Mouse (Mus musculus) cerebellum, postnatal 36 days (tissue): ENCODE results near the gene Dyrk3.

Experiments
- DNase-seq, 2 experiments: peaks; one replicate each; pipeline ENCODE4 v3.0.0; 2021 to 2022; ENCODE audit warnings: mixed read lengths in 2 of 2

Gene Dyrk3

GRCm38 (mm10) chr1:131083122-131083521, 55.0 kb downstream of the Dyrk3 start:
- DNase-seq, result no peak

GRCm38 (mm10) chr1:131080686-131081085, 57.5 kb downstream of the Dyrk3 start:
- DNase-seq, result no peak

GRCm38 (mm10) chr1:131079762-131080161, 58.4 kb downstream of the Dyrk3 start:
- no peak for DNase-seq

GRCm38 (mm10) chr1:131078761-131079330, 59.3 kb downstream of the Dyrk3 start:
- no peak for DNase-seq
